Mouse (Mus musculus) midbrain, embryonic 11.5 days (tissue): ENCODE measurements around the gene Nek6. TPM values are rescaled to one million over a fixed set of nuclear protein-coding genes. Genes with fewer than 3 reads are reported as not detected.

Experiments
- ATAC-seq: fragments of 200-750 bp; cut with Nextera tagmentation; 2 replicates; pipeline ENCODE4 v1.8.0; 2017; ENCODE audit warnings: moderate TSS enrichment, moderate library complexity; ENCODE audit not compliant: low FRiP score
- DNase-seq: peaks from one replicate; pipeline ENCODE4 v3.0.0; 2015; ENCODE audit warnings: low spot score; ENCODE audit errors: missing footprints
- H3K27ac ChIP-seq: fragments of 300-500 bp; sonication (generic); 2 replicates; pipeline ENCODE4 v1.5.1; 2014; ENCODE audit warnings: low read depth, low read length
- H3K27me3 ChIP-seq: fragments of 300-500 bp; sonication (generic); 2 replicates; pipeline ENCODE4 v1.6.1; 2014; ENCODE audit warnings: mild to moderate bottlenecking, low read length, moderate library complexity, mixed read lengths; ENCODE audit not compliant: control insufficient read depth, insufficient read depth
- H3K36me3 ChIP-seq: fragments of 300-500 bp; sonication (generic); 2 replicates; pipeline ENCODE4 v1.6.1; 2014; ENCODE audit warnings: mild to moderate bottlenecking, low read length, moderate library complexity, mixed read lengths; ENCODE audit not compliant: control insufficient read depth, insufficient read depth
- H3K4me1 ChIP-seq: fragments of 300-500 bp; sonication (generic); 2 replicates; pipeline ENCODE4 v1.6.1; 2014; ENCODE audit warnings: low read length; ENCODE audit not compliant: control insufficient read depth, insufficient read depth
- H3K4me2 ChIP-seq: fragments of 300-500 bp; sonication (generic); 2 replicates; pipeline ENCODE4 v1.6.1; 2014; ENCODE audit warnings: mild to moderate bottlenecking, moderate library complexity
- H3K4me3 ChIP-seq: fragments of 300-500 bp; sonication (generic); 2 replicates; pipeline ENCODE4 v1.5.1; 2014; ENCODE audit warnings: low read depth, low read length
- H3K9ac ChIP-seq: fragments of 300-500 bp; sonication (generic); 2 replicates; pipeline ENCODE4 v1.6.1; 2014; ENCODE audit warnings: low read length
- H3K9me3 ChIP-seq: fragments of 300-500 bp; sonication (generic); 2 replicates; pipeline ENCODE4 v1.6.1; 2016; ENCODE audit warnings: low read length; ENCODE audit not compliant: control insufficient read depth
- WGBS: fragments of 180-500 bp; shearing (Covaris S2); extraction: QIAGEN DNeasy Blood & Tissue Kit; methylation state at CpG from one replicate; pipeline ENCODE4 v1.1.7; 2014; 5-methylcytosine and 5-hydroxymethylcytosine counted together
- polyA plus RNA-seq: library from polyadenylated mRNA; unstranded; fragments of >200 nt; fragmentation: Nextera tagmentation; extraction: Ambion mirVana; gene quantifications from 2 replicates; pipeline ENCODE4 v1.2.1, GENCODE M21; 2014

The Nek6 gene
- polyA plus RNA-seq, 1 experiment from 2014 or later: 87.3 TPM

- DNase-seq (peak; percentile 85), ATAC-seq (peak; percentile 29; the same call in 1 of the 2 replicates)
- Histone ChIP-seq H3K4me1 (peaks cover 28% of the 10 kb centered on the region), H3K36me3 (0 out of 2 replicates have a peak, but pooled peaks cover 3% of the 10 kb centered on the region), H3K27ac (peak overlapping the region; percentile 5; the same call in 1 of the 2 replicates), H3K4me2 (no peak overlapping the region), H3K27me3 (no peaks in the 10 kb centered on the region), H3K9me3 (no peaks in the 10 kb centered on the region), H3K4me3 (no peak overlapping the region), H3K9ac (no peak overlapping the region)
- 48% methylated on average over 11 of the region's 11 CpGs for WGBS
Measured at GRCm38 (mm10) chr2:38547793-38548517, 36.5 kb downstream of the Nek6 start.

- Histone ChIP-seq H3K4me3 (no peak overlapping the region), H3K27me3 (no peaks in the 10 kb centered on the region), H3K4me2 (no peak overlapping the region), H3K4me1 (peaks cover 19% of the 10 kb centered on the region), H3K36me3 (0 out of 2 replicates have a peak, but pooled peaks cover 3% of the 10 kb centered on the region), H3K9ac (no peak overlapping the region), H3K27ac (no peak overlapping the region), H3K9me3 (no peaks in the 10 kb centered on the region)
- no peak for DNase-seq
- WGBS: 91% methylated on average over 15 of the region's 15 CpGs
- ATAC-seq: no peak
Measured at GRCm38 (mm10) chr2:38552004-38552443, 40.6 kb downstream of the Nek6 start.

GRCm38 (mm10) chr2:38554226-38554995 is 43.0 kb downstream of the Nek6 start:
- Histone ChIP-seq H3K4me2 (no peak overlapping the region), H3K4me3 (no peak overlapping the region), H3K27me3 (no peaks in the 10 kb centered on the region), H3K9me3 (no peaks in the 10 kb centered on the region), H3K4me1 (peaks cover 7% of the 10 kb centered on the region; the same call in 1 of the 2 replicates), H3K9ac (no peak overlapping the region), H3K27ac (no peak overlapping the region), H3K36me3 (0 out of 2 replicates have a peak, but pooled peaks cover 3% of the 10 kb centered on the region)
- ATAC-seq (no peak), DNase-seq (no peak)
- 82% methylated on average over 19 of the region's 19 CpGs for WGBS

GRCm38 (mm10) chr2:38555659-38556058 is 44.2 kb downstream of the Nek6 start:
- H3K27ac ChIP-seq: no peak overlapping the region
- H3K27me3 ChIP-seq: no peaks in the 10 kb centered on the region
- ATAC-seq (no peak), DNase-seq (no peak)
- H3K4me2 ChIP-seq: no peak overlapping the region
- H3K4me3 ChIP-seq: no peak overlapping the region
- H3K9me3 ChIP-seq: no peaks in the 10 kb centered on the region
- no peaks in the 10 kb centered on the region for H3K36me3 ChIP-seq
- 91% methylated on average over 4 of the region's 4 CpGs for WGBS
- peaks cover 11% of the 10 kb centered on the region for H3K4me1 ChIP-seq
- no peak overlapping the region for H3K9ac ChIP-seq

- H3K27ac ChIP-seq: no peak overlapping the region
- 80% methylated on average over 3 of the region's 3 CpGs for WGBS
- H3K4me1 ChIP-seq: peaks cover 14% of the 10 kb centered on the region
- no peak overlapping the region for H3K4me2 ChIP-seq
- no peak overlapping the region for H3K4me3 ChIP-seq
- no peaks in the 10 kb centered on the region for H3K9me3 ChIP-seq
- ATAC-seq (no peak), DNase-seq (no peak)
- H3K27me3 ChIP-seq: no peaks in the 10 kb centered on the region
- no peak overlapping the region for H3K9ac ChIP-seq
- no peaks in the 10 kb centered on the region for H3K36me3 ChIP-seq
Measured at GRCm38 (mm10) chr2:38556721-38557120, 45.3 kb downstream of the Nek6 start.

GRCm38 (mm10) chr2:38560296-38561227 is 49.1 kb downstream of the Nek6 start:
- H3K27me3 ChIP-seq: no peaks in the 10 kb centered on the region
- no peaks in the 10 kb centered on the region for H3K9me3 ChIP-seq
- H3K4me1 ChIP-seq: peaks cover 7% of the 10 kb centered on the region
- H3K4me3 ChIP-seq: no peak overlapping the region
- ATAC-seq (peak; percentile 59), DNase-seq (no peak)
- H3K36me3 ChIP-seq: peaks cover 3% of the 10 kb centered on the region; the same call in 1 of the 2 replicates
- H3K9ac ChIP-seq: no peak overlapping the region
- 39% methylated on average over 17 of the region's 17 CpGs for WGBS
- H3K4me2 ChIP-seq: no peak overlapping the region
- no peak overlapping the region for H3K27ac ChIP-seq

- H3K4me1 ChIP-seq: peaks cover 14% of the 10 kb centered on the region
- ATAC-seq (no peak), DNase-seq (no peak)
- H3K9me3 ChIP-seq: no peaks in the 10 kb centered on the region
- H3K27ac ChIP-seq: no peak overlapping the region
- no peak overlapping the region for H3K4me2 ChIP-seq
- H3K9ac ChIP-seq: no peak overlapping the region
- no peak overlapping the region for H3K4me3 ChIP-seq
- peaks cover 3% of the 10 kb centered on the region; the same call in 1 of the 2 replicates for H3K36me3 ChIP-seq
- H3K27me3 ChIP-seq: no peaks in the 10 kb centered on the region
- WGBS: 93% methylated on average over 4 of the region's 4 CpGs
Measured at GRCm38 (mm10) chr2:38562596-38562995, 51.2 kb downstream of the Nek6 start.

- DNase-seq (peak; percentile 72), ATAC-seq (no peak)
- Histone ChIP-seq H3K27me3 (no peaks in the 10 kb centered on the region), H3K4me2 (no peak overlapping the region), H3K36me3 (peaks cover 7% of the 10 kb centered on the region), H3K27ac (no peak overlapping the region), H3K4me1 (peaks cover 4% of the 10 kb centered on the region), H3K9ac (no peak overlapping the region), H3K9me3 (no peaks in the 10 kb centered on the region), H3K4me3 (no peak overlapping the region)
- WGBS: 85% methylated on average over 23 of the region's 23 CpGs
Measured at GRCm38 (mm10) chr2:38571971-38572601, 60.6 kb downstream of the Nek6 start.
